Mouse (Mus musculus): ENCODE measurements at regions not wholly inside any gene's neighbourhood (a gene's known extent, or its start where the extent isn't known, plus 50 kb on each side); places are given as distances from the start of the nearest gene placed in this dataset.

GRCm38 (mm10) chr4:31493087-31493511 lies 470.8 kb upstream of the Map3k7 start:
- DNase-seq (ENCODE audit: low read depth) = no peak

- DNase-seq (ENCODE audit: low read depth) = no peak
These were observed 464.0 kb upstream of the Map3k7 start for GRCm38 (mm10) chr4:31499888-31500287.

GRCm38 (mm10) chr4:31500432-31500831 lies 463.5 kb upstream of the Map3k7 start:
- DNase-seq (ENCODE audit: low read depth) = no peak

GRCm38 (mm10) chr4:31525638-31526207 lies 438.2 kb upstream of the Map3k7 start:
- DNase-seq (ENCODE audit: low read depth) = no peak

GRCm38 (mm10) chr4:31536811-31537210 lies 427.1 kb upstream of the Map3k7 start:
- no peak for DNase-seq (ENCODE audit: low read depth)

GRCm38 (mm10) chr4:31553780-31554394 lies 410.0 kb upstream of the Map3k7 start:
- DNase-seq (ENCODE audit: low read depth) = no peak

GRCm38 (mm10) chr4:31555077-31555476 lies 408.8 kb upstream of the Map3k7 start:
- no peak for DNase-seq (ENCODE audit: low read depth)

- no peak for DNase-seq (ENCODE audit: low read depth)
These were observed 406.6 kb upstream of the Map3k7 start for GRCm38 (mm10) chr4:31557261-31557660.

- DNase-seq (ENCODE audit: low read depth) = no peak
These were observed 403.6 kb upstream of the Map3k7 start for GRCm38 (mm10) chr4:31560305-31560704.

- DNase-seq (ENCODE audit: low read depth) = no peak
These were observed 402.7 kb upstream of the Map3k7 start for GRCm38 (mm10) chr4:31561183-31561582.

- DNase-seq (ENCODE audit: low read depth) = no peak
These were observed 402.1 kb upstream of the Map3k7 start for GRCm38 (mm10) chr4:31561823-31562222.

- no peak for DNase-seq (ENCODE audit: low read depth)
These were observed 397.7 kb upstream of the Map3k7 start for GRCm38 (mm10) chr4:31566158-31566557.

GRCm38 (mm10) chr4:31566834-31567233 lies 397.1 kb upstream of the Map3k7 start:
- DNase-seq (ENCODE audit: low read depth) = no peak

- no peak for DNase-seq (ENCODE audit: low read depth)
These were observed 394.2 kb upstream of the Map3k7 start for GRCm38 (mm10) chr4:31569687-31570086.

GRCm38 (mm10) chr4:31576982-31577579 lies 386.8 kb upstream of the Map3k7 start:
- no peak for DNase-seq (ENCODE audit: low read depth)

GRCm38 (mm10) chr4:31583495-31583894 lies 380.4 kb upstream of the Map3k7 start:
- no peak for DNase-seq (ENCODE audit: low read depth)

- no peak for DNase-seq (ENCODE audit: low read depth)
These were observed 379.7 kb upstream of the Map3k7 start for GRCm38 (mm10) chr4:31584171-31584570.

- no peak for DNase-seq (ENCODE audit: low read depth)
These were observed 369.8 kb upstream of the Map3k7 start for GRCm38 (mm10) chr4:31594089-31594488.

GRCm38 (mm10) chr4:31601536-31601935 lies 362.4 kb upstream of the Map3k7 start:
- DNase-seq (ENCODE audit: low read depth) = no peak

GRCm38 (mm10) chr4:31603776-31604175 lies 360.1 kb upstream of the Map3k7 start:
- no peak for DNase-seq (ENCODE audit: low read depth)

- no peak for DNase-seq (ENCODE audit: low read depth)
These were observed 355.1 kb upstream of the Map3k7 start for GRCm38 (mm10) chr4:31608811-31609210.

GRCm38 (mm10) chr4:31609559-31609958 lies 354.3 kb upstream of the Map3k7 start:
- no peak for DNase-seq (ENCODE audit: low read depth)

GRCm38 (mm10) chr4:31612147-31612824 lies 351.6 kb upstream of the Map3k7 start:
- DNase-seq (ENCODE audit: low read depth) = no peak
